Mouse (Mus musculus) ovary, adult 2 months (tissue): ENCODE data around the gene Olfr551. TPM values are rescaled to one million over a fixed set of nuclear protein-coding genes. Genes with fewer than 3 reads are reported as not detected.

Experiments
- polyA plus RNA-seq: library from polyadenylated mRNA; depleted of rRNA; stranded (reverse); fragments of >200 nt; gene quantifications from 2 replicates; pipeline ENCODE4 v1.2.3, GENCODE M21; 2012; rRNA removed

Gene Olfr551
- not detected in 2 replicates for polyA plus RNA-seq

DNA sequence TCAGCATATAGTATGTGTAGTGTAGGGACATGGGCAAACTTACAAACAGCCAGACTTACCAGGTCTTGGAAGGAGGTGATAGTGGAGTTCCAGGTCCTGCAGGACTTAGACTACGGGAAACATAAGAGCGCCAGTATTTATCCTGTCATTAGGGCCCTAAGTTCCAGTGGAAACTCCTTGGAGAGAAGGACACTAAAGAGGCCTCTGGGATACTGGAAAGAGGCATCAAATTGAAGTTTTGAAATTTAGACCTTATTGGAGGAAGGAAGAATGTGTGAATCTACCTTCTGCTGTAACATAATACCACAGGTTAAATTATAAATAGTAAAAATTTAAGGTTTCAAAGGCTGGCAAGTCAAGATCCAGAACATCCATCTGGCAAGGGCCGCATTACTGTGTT lies at the start of gene Olfr551:
Gene Olfr551 (minus strand): TSS at position 101 of the 400 bp plus-strand sequence.

DNA sequence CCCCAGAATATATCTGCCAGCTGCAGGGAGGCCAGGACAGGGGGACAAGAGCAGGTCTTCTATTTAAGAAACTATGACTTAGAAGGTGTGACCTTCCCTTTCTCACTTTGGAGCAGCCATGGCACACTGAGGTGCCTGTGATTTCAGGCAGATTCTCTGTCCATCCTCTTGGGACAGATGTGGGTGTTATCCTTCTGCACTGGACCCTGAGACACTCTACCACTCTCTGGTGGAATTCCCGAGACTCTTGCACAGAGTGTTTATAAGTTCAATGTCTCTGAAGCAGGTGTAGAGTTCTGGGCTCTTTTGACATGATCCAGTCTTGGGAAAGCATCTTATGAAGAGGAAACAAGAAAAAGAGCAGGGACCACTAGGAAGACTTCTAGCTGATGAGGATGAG lies 46.4 kb upstream of the Olfr551 start, which contains the start of gene Olfr554:
Gene Olfr554 (plus strand): TSS at position 301 of the 400 bp plus-strand sequence.

GRCm38 (mm10) chr7:102618118-102618517 lies 26.4 kb upstream of the Olfr551 start, which contains the start of gene Olfr553:
Gene Olfr553, minus strand, starts transcription at chr7:102618218.

DNA sequence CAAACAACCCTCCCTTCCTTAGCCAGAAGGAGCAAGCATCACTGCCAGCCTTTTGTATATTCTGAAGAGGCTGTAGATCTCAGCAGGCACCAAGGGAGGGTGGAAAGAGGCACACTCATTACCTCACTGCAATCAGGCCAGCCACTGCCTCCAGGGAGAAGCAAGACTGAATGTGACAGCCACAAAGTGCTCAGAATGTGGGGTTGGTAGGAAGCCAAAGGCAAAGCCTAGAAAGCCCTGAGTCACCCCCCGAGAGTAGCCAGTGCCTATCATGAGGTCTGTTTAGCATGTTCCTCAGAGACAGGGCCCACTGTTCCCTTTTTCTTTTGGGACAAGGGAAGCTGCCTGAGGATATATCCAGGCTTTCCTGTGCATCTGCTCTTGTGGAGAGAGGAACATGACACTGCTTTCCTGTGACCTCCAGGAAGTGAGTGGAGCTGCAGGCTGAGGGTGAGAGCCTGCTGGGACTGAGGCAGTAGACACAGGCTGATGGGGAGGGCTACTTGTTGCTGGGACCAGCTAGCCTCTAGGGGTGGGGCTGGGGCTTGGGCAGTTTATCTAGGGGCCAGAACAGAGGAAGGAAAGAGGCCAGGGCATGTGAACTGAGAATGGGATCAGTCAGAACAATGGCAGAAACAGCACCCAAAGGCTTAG lies 5.8 kb upstream of the Olfr551 start, which contains the start of gene Olfr552:
Gene Olfr552 (plus strand): TSS at position 393 of the 654 bp plus-strand sequence.

DNA sequence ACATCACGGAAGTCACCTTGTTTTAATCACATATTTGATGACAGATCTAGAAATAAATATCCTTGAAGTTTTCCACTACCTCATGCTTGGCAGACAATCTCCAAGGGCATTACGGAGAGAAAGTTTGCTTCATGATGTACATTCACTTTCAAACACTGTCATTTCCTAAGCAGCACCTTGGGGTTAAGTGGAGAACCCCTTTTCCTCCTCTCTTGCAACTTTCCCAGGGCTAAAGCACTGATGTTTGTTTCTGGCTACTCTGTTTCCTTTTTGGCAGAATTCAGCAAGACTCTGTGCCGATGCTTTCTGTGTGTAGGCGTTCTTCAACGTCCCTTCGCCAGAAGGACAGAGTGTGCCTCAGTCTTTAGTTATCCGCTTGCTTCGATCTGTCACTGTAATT lies 20.5 kb downstream of the Olfr551 start, which contains the start of gene Olfr550:
Gene Olfr550 (plus strand): TSS at position 301 of the 400 bp plus-strand sequence.

DNA sequence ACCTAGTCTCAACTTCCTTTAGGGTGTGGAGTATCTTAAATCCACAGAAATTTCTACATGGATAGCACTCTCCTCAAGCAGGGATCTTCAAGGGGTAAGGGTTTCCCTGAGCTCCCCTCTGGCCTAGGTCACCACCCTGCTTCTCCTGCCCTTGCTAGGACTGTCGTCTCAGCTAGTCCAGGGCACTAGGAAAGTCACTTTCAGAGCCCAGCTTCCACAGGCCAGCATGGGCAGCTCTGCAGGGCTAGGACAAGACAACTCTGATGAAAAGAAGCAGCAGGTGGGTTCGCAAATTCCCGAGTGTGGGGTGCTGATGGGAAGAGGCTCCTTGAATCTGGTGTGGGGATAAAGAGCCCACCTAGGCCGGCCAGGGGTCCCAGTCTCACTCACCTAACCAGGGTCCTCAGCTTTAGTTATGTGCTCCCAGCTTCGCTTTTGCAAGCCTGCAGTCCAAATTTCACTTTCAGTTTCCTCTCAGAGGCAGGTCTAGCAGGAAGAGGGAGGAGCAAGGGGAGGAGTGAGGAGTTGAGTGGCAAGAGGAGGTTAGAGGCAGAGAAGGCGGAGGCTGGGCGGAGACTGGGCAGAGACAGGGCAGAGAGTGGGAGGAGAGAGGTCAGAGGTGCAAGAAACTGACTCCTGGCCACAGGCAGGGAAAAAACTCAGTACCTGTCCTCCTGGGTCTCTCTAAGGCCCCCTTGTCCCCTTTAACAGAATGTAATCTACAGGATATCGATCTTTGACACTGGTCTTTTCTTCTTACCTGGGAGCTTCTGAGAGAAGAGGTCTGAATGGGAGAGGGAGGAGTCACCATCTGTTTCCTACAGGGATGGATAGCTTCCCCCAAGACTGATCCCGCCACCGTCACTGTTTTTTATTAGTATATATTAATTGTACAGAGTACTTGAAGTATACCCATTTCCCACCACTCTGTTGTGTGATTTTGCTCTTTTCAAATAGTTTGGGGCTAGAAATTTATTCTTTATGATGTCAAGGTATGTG lies 26.4 kb downstream of the Olfr551 start, which contains the start of gene Trim21:
Gene Trim21 (minus strand): TSS at position 488 of the 999 bp plus-strand sequence.

DNA sequence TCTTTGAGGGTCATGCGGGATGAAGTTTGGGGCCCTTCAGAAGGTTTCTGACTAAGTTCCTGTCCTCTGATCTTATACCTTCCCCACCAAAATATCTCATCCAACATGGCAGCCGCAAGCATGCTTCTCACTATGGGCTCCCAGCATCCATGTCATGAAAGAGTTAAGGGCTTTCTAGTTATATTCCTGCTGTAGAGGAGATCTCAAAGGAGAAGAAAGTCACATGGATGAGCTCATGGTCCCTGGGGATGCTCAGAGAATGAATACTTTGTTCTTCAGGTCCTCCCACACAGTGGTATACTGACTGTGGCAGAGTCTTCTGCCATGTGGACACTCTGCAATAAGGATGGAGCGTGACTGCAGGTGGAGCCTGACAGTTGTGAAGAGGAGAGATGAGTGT lies 42.1 kb downstream of the Olfr551 start, which contains the start of gene Olfr549:
Gene Olfr549 (plus strand): TSS at position 301 of the 400 bp plus-strand sequence.

DNA sequence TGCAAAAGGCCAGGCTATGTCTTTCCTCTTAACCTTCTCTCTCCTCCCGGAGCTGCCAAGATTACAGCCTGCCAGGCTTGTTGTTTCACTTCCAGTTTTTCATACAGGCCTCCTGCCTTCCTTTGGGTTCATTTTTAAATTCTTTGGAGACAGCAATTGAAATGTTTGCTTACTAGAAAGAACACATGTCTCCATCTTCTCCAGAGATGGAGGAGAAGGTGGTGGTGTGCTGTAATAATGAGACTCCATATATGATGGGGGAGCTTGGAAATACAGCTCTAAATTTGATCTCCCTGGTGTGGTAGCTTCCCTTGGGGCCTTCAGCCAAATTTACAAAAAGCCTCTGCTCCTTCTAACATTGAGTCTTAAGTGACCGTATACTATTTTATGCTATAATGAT lies 51.1 kb downstream of the Olfr551 start, which contains the start of gene Olfr548-ps1:
Gene Olfr548-ps1 (plus strand): TSS at position 301 of the 400 bp plus-strand sequence.

DNA sequence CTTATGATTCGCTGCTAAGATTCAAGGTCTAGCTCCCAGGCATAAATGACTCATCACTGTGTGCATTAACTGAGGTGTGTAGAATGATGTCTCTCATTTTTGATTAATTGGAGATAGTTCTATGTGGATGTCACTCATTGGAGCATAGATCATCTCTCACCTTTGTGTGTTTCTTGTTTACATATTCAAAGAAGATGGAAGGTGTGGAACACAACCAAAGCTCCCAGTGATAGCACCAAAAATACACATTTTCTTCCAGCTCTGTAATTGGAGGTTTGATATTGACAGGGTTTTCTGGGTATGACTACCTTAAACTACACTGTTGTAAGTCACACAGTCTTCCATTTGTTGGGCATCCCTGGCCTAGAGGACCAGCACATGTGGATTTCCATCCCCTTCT lies 57.2 kb downstream of the Olfr551 start, which contains the start of gene Olfr547:
Gene Olfr547 (plus strand): TSS at position 301 of the 400 bp plus-strand sequence.

Other genes with a start within 250 kb of the Olfr551 start
- gene Rrm1, start 150.2 kb downstream of the Olfr551 start, polyA plus RNA-seq, result 9.4 and 13.6 TPM in 2 replicates
- not detected in 2 replicates for gene Olfr543, start 110.2 kb downstream of the Olfr551 start, polyA plus RNA-seq
- gene Olfr544, start 103.6 kb downstream of the Olfr551 start, polyA plus RNA-seq, result not detected in 2 replicates
- gene Olfr545, start 92.3 kb downstream of the Olfr551 start, polyA plus RNA-seq, result not detected in 2 replicates
- not detected in 2 replicates for gene Olfr547, start 57.1 kb downstream of the Olfr551 start, polyA plus RNA-seq
- not detected in 2 replicates for gene Olfr548-ps1, start 51.0 kb downstream of the Olfr551 start, polyA plus RNA-seq
- gene Olfr549, start 42.0 kb downstream of the Olfr551 start, polyA plus RNA-seq, result not detected in 2 replicates
- gene Trim21, start 26.4 kb downstream of the Olfr551 start, polyA plus RNA-seq, result 3.1 and 3.4 TPM in 2 replicates
- gene Olfr550, start 20.4 kb downstream of the Olfr551 start, polyA plus RNA-seq, result 0.18 and 0.25 TPM in 2 replicates
- gene Olfr552, start 5.9 kb upstream of the Olfr551 start, polyA plus RNA-seq, result not detected in 2 replicates
- gene Olfr553, start 26.3 kb upstream of the Olfr551 start, polyA plus RNA-seq, result not detected in 2 replicates
- not detected in 2 replicates for gene Olfr554, start 46.5 kb upstream of the Olfr551 start, polyA plus RNA-seq
- not detected in 2 replicates for gene Olfr555, start 66.9 kb upstream of the Olfr551 start, polyA plus RNA-seq
- gene Olfr556, start 73.0 kb upstream of the Olfr551 start, polyA plus RNA-seq, result not detected in 2 replicates
- gene Trim68, start 95.4 kb upstream of the Olfr551 start, polyA plus RNA-seq, result 14.6 and 19.4 TPM in 2 replicates
- not detected in 2 replicates for gene Olfr557, start 104.0 kb upstream of the Olfr551 start, polyA plus RNA-seq
- 3.2 and 3.3 TPM in 2 replicates for gene Olfr558, start 110.3 kb upstream of the Olfr551 start, polyA plus RNA-seq
- not detected in 2 replicates for gene Olfr33, start 127.2 kb upstream of the Olfr551 start, polyA plus RNA-seq
- gene Olfr559, start 135.6 kb upstream of the Olfr551 start, polyA plus RNA-seq, result not detected in 2 replicates
- gene Olfr560, start 167.5 kb upstream of the Olfr551 start, polyA plus RNA-seq, result not detected in 2 replicates
- 2.1 and 3.6 TPM in 2 replicates for gene Olfr78, start 167.6 kb upstream of the Olfr551 start, polyA plus RNA-seq
- not detected in 2 replicates for gene Olfr561, start 179.3 kb upstream of the Olfr551 start, polyA plus RNA-seq
- gene Olfr564, start 211.6 kb upstream of the Olfr551 start, polyA plus RNA-seq, result not detected in 2 replicates